ENCODE assay signal across 10 mouse cellular contexts in the genomic region with DNA sequence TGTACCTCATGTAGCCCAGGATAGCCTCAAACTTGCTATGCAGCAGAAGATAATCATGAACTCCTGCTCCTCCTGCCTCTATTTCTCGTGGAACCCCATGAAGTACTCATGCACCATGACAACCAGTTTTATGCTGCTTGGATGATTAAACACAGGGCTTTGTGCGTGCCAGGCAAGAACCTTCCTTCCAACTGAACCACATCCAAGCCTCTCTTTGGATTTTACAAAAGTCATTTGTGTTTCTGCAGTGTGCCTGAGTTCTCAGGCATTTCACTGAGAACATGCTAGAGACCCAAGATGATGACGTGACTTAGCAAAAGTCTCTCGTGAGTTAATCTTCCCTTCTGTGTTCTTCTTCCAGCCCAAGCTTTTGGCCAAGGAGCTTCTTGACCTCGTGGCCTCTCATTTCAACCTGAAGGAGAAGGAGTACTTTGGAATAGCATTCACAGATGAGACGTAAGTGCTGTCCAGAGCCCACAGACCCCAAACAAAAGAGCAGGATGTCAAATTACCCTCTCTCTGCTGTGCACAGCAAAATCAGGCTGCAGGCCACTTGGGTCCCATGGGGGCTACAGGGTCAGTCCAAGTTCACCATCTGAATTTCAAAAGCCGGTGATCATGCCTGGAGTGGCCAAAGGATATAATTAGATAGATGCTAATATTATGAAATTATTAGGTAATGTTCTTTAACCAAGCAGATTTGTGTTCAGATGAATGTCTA.
DNase-seq lines count a peak whose midpoint lies in the region; ATAC-seq and TF ChIP-seq lines count a peak whose summit lies in the region.
"Had no signal": no experiment of that assay in that cellular context is flagged by ENCODE, and none has a peak within 500 bp of the region (broad histone marks: within the 10 kb centered on the region; RNA-seq: fewer than 3 reads in every experiment).

No protein-coding gene starts in this region.

- no peak overlapping the region for H3K4me2 ChIP-seq in kidney, embryonic 15.5 days
- H3K4me2 ChIP-seq in heart, embryonic 15.5 days, result no peak overlapping the region
- H3K4me2 ChIP-seq: liver, embryonic 15.5 days had no signal

- TF ChIP-seq CTCF in brain, embryonic 14.5 days (IDR thresholded peaks at IDR 0.05; ENCODE audit: borderline replicate concordance, extremely low read depth, insufficient read depth, insufficient read length), result no peak
- TF ChIP-seq CTCF in lung, adult 2 months (IDR thresholded peaks at IDR 0.05; ENCODE audit: insufficient read depth, low read length), result no peak

- H3K27ac ChIP-seq in kidney, embryonic 15.5 days, result no peak overlapping the region
- H3K27ac ChIP-seq in heart, embryonic 15.5 days, result peak overlapping the region; percentile 18; the same call in 1 of the 2 replicates
- H3K27ac ChIP-seq: liver, embryonic 15.5 days had no signal

- DNase-seq in adrenal gland, adult 2 months, result peak; percentile 23
- DNase-seq in adrenal gland, adult 18-20 months (ENCODE audit: low spot score in 2 of 2), result no peak
- DNase-seq in kidney, postnatal 10 days, result peak; percentile 40
- peak; percentile 55 for DNase-seq in brain, embryonic 14.5 days (ENCODE audit: low read depth)
- no peak for DNase-seq in cerebellum, postnatal 4 days (ENCODE audit: low spot score in 2 of 2)
- DNase-seq in lung, adult 2 months, result no peak

- H3K9me3 ChIP-seq in kidney, embryonic 15.5 days (replicated peaks), result peaks cover 11% of the 10 kb centered on the region; the same call in 1 of the 2 replicates
- no peaks in the 10 kb centered on the region for H3K9me3 ChIP-seq in heart, embryonic 15.5 days (replicated peaks)
- H3K9me3 ChIP-seq: liver, embryonic 15.5 days had no signal

- no peaks in the 10 kb centered on the region for H3K27me3 ChIP-seq in kidney, embryonic 15.5 days
- H3K27me3 ChIP-seq in heart, embryonic 15.5 days, result no peaks in the 10 kb centered on the region
- H3K27me3 ChIP-seq: liver, embryonic 15.5 days had no signal

- no peak overlapping the region for H3K4me3 ChIP-seq in kidney, embryonic 15.5 days (replicated peaks)
- no peak overlapping the region for H3K4me3 ChIP-seq in heart, embryonic 15.5 days
- H3K4me3 ChIP-seq in lung, adult 2 months (replicated peaks; ENCODE audit: extremely low read depth, low read depth, low read length), result no peak overlapping the region
- H3K4me3 ChIP-seq: liver, embryonic 15.5 days; myocyte had no signal

- H3K36me3 ChIP-seq in kidney, embryonic 15.5 days, result peaks cover 15% of the 10 kb centered on the region
- H3K36me3 ChIP-seq in heart, embryonic 15.5 days, result no peaks in the 10 kb centered on the region
- H3K36me3 ChIP-seq: liver, embryonic 15.5 days had no signal

- H3K4me1 ChIP-seq in kidney, embryonic 15.5 days, result peaks cover 18% of the 10 kb centered on the region
- peaks cover 34% of the 10 kb centered on the region for H3K4me1 ChIP-seq in heart, embryonic 15.5 days (replicated peaks)
- peaks cover 16% of the 10 kb centered on the region for H3K4me1 ChIP-seq in lung, adult 2 months (ENCODE audit: control insufficient read depth, insufficient read depth, low read length)
- H3K4me1 ChIP-seq: liver, embryonic 15.5 days had no signal

- no peak overlapping the region for H3K9ac ChIP-seq in kidney, embryonic 15.5 days
- no peak overlapping the region for H3K9ac ChIP-seq in heart, embryonic 15.5 days
- H3K9ac ChIP-seq: liver, embryonic 15.5 days had no signal

- ATAC-seq in kidney, embryonic 15.5 days (replicated peaks; ENCODE audit: low FRiP score), result no peak
- ATAC-seq in heart, embryonic 15.5 days (replicated peaks; ENCODE audit: insufficient number of reproducible peaks, insufficient read depth, low FRiP score, low read depth), result no peak

- TF ChIP-seq POLR2A in brain, embryonic 14.5 days (IDR thresholded peaks at IDR 0.05; ENCODE audit: borderline replicate concordance, extremely low read depth, insufficient read depth, insufficient read length, poor library complexity, severe bottlenecking), result no peak
- no peak for TF ChIP-seq POLR2A in lung, adult 2 months (IDR thresholded peaks at IDR 0.05; ENCODE audit: borderline replicate concordance, extremely low read depth, low read depth, low read length)

- 61% methylated on average over 7 of the region's 7 CpGs for WGBS in kidney, embryonic 15.5 days
- 60% methylated on average over 7 of the region's 7 CpGs for WGBS in heart, embryonic 15.5 days
- 66% methylated on average over 7 of the region's 7 CpGs for WGBS in lung, adult 2 months

Comparison
In these comparisons a context has a peak if more than half of its experiments do, and no peak if none do; other contexts are left out.
1. DNase-seq: peak in adrenal gland, adult 2 months (single experiment), kidney, postnatal 10 days (single experiment) and brain, embryonic 14.5 days (single experiment); none in adrenal gland, adult 18-20 months (0 of 2), cerebellum, postnatal 4 days (0 of 2) and lung, adult 2 months (single experiment).